Mouse (Mus musculus) ZHBTc4 (cell line): Measurements from ENCODE around the gene Fkbp5.

Experiments
- DNase-seq: peaks from one replicate; pipeline ENCODE4 v3.0.0-alpha.2; 2011; ENCODE audit warnings: low read depth, low spot score

Gene Fkbp5

GRCm38 (mm10) chr17:28504182-28504581, 13.1 kb downstream of the Fkbp5 start:
- no peak for DNase-seq

GRCm38 (mm10) chr17:28502196-28502821, 15.0 kb downstream of the Fkbp5 start:
- no peak for DNase-seq

GRCm38 (mm10) chr17:28500465-28500864, 16.9 kb downstream of the Fkbp5 start:
- peak; percentile 66 for DNase-seq

- peak; percentile 38 for DNase-seq
Observed at GRCm38 (mm10) chr17:28499190-28499589, 18.1 kb downstream of the Fkbp5 start.

GRCm38 (mm10) chr17:28495832-28496231, 21.5 kb downstream of the Fkbp5 start:
- no peak for DNase-seq

GRCm38 (mm10) chr17:28491035-28491770, 26.1 kb downstream of the Fkbp5 start:
- no peak for DNase-seq

- DNase-seq, result peak; percentile 74
Observed at GRCm38 (mm10) chr17:28488258-28489013, 28.9 kb downstream of the Fkbp5 start.

GRCm38 (mm10) chr17:28487584-28488257, 29.6 kb downstream of the Fkbp5 start:
- peak; percentile 53 for DNase-seq

GRCm38 (mm10) chr17:28486720-28487119, 30.6 kb downstream of the Fkbp5 start:
- DNase-seq, result peak; percentile 84

- DNase-seq, result peak; percentile 98
Observed at GRCm38 (mm10) chr17:28485977-28486400, 31.3 kb downstream of the Fkbp5 start.

- DNase-seq, result peak; percentile 71
Observed at GRCm38 (mm10) chr17:28485446-28485948, 31.8 kb downstream of the Fkbp5 start.

GRCm38 (mm10) chr17:28484704-28485445, 32.5 kb downstream of the Fkbp5 start:
- peak; percentile 81 for DNase-seq

GRCm38 (mm10) chr17:28477421-28477820, 39.9 kb downstream of the Fkbp5 start:
- DNase-seq, result no peak

- no peak for DNase-seq
Observed at GRCm38 (mm10) chr17:28476441-28476840, 40.9 kb downstream of the Fkbp5 start.

- DNase-seq, result peak; percentile 57
Observed at GRCm38 (mm10) chr17:28475593-28476325, 41.6 kb downstream of the Fkbp5 start.

- peak; percentile 62 for DNase-seq
Observed at GRCm38 (mm10) chr17:28472696-28473095, 44.6 kb downstream of the Fkbp5 start.

GRCm38 (mm10) chr17:28470876-28471275, 46.5 kb downstream of the Fkbp5 start:
- DNase-seq, result no peak

GRCm38 (mm10) chr17:28467749-28468148, 49.6 kb downstream of the Fkbp5 start:
- DNase-seq, result no peak

GRCm38 (mm10) chr17:28465968-28466367, 51.4 kb downstream of the Fkbp5 start:
- DNase-seq, result no peak
